Mouse (Mus musculus): ENCODE results near the gene Nfib.

DNA sequence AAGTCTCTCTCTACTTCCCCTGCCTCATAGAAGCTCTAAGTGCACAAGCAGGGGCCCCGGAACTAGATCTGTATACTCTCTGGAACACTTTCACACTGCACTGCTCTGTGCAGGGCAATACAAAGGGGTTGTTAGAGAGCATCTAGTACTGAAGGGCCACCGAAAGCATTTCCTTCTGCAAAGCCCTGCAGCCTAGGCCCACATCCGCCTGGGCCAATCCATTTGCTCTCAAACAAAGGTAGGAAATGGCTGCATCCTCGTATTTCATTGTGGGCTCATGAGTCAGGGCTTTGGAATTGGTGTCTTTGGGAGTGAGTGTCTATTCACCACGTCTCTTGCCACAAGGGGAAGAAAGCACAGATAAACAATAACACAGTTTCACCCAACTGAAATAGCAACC, 269.8 kb downstream of the Nfib start:
- TF ChIP-seq CTCF (IDR thresholded peaks at IDR 0.05) (peak; percentile 38), POLR2A (IDR thresholded peaks at IDR 0.05; ENCODE audit: insufficient read depth, low read depth, low read length) (peak; percentile 72)

All from heart, adult 2 months (tissue).